Mouse (Mus musculus): ENCODE measurements around the gene Lrp6.

Lrp6 gene

GRCm38 (mm10) chr6:134403684-134404070, 163.1 kb downstream of the Lrp6 start:
- in situ Hi-C loops (cut with MboI; ENCODE audit: low sequenced_read_pairs), result no loop called here

GRCm38 (mm10) chr6:134402914-134403683, 163.7 kb downstream of the Lrp6 start:
- in situ Hi-C loops (cut with MboI; ENCODE audit: low sequenced_read_pairs), result no loop called here

All from CH12F3 (cell line).